Mouse (Mus musculus) adrenal gland, adult (tissue): ENCODE measurements around the gene Sarm1.

Experiments
- DNase-seq, 2 experiments: peaks; one replicate each; pipeline ENCODE4 v3.0.0; 2022 to 2023; ENCODE audit warnings: low spot score in 1 of 2; ENCODE audit not compliant: inconsistent age in 2 of 2

Sarm1 gene

DNA sequence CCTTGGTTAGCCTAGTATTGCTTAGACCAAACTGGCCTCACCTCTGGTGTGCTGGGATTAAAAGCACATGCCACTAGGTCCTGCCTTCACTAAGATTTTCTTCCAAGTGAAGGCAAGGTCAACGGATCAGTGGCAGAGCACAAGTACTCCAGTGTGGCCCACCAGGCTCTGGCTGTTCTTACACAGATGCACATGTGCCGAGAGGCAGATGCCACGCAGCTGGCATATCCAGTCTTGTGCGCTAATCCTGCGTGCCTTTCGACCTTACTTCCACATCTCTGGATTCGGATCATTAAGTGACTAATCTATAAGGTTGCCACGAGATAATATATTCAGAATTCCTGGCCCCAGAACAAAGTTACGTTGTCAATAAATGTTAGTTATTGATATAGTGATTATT is 32.4 kb downstream of the Sarm1 start:
- DNase-seq, result no peak

DNA sequence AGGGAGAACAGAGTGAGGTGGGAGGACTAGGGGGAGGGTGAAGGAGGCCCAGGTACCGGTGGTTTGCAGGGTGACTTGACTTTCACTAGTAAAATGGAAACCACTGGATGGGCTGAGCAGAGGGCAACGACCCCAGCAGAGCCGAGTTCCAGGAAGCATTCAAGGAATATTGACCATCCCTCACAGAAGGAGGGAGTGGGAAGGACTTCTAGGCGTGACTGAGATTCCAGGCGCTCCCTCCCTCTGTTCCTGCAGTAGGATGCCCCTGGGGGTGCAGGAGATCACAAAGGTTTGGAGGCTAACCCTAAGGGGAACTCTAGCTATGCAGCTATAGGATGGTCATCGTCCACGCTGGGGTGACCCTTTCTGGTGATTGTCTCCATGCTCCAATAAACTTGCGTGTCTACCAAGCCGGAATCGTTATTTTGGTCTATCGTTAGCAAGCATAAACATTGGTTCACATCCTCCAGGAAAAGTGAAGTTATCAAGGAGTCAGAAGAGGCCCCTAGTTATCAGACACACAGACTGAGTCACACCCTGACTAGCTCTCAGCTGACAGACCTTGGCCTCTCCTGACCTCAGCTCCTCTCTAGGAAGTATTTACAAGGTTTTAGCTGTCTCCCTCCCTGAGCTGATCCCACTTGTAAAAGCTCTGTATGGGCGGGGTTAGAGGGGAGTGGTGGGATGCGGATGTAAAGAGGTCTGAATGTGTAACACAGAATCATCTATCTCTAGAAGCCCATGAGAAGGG is 34.1 kb downstream of the Sarm1 start:
- DNase-seq, result peak; percentile 60 to 81

DNA sequence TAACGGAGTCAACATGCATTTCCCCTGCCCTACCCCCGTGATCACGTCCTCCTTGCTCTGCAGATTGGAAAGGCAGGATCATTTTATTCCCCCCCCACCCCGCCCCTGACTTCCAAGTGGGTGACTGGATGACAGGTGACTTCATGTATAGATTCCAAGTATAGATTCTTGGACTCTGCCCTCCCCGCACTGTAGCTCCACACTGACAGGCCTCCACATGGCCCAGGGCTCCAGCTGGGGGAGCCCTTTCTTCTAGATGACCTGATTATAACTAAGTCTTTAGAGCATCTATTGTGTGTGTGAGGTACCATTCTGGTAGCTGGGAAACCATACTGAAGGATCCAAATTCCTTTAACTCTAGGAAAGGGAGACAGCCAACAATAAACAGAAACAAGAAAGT is 34.9 kb downstream of the Sarm1 start:
- DNase-seq, result no peak

DNA sequence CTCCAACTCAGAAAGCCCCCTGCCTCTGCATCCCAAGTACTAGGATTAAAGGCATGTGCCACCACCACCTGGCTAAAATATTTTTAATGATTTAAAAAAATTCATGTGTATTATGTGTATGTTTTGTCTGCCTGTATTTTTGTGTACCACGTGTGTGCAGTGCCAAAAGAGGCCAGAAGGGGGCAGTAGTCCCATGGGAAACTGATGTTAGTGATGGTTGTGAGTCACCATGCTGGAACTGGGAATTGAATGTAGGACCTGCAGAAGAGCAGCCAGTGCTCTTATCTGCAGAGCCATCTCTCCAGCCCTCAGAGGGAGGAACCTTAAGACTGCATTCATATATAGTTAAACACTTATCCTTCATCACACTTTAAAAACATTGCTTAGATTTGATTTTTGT is 35.7 kb downstream of the Sarm1 start:
- no peak for DNase-seq

DNA sequence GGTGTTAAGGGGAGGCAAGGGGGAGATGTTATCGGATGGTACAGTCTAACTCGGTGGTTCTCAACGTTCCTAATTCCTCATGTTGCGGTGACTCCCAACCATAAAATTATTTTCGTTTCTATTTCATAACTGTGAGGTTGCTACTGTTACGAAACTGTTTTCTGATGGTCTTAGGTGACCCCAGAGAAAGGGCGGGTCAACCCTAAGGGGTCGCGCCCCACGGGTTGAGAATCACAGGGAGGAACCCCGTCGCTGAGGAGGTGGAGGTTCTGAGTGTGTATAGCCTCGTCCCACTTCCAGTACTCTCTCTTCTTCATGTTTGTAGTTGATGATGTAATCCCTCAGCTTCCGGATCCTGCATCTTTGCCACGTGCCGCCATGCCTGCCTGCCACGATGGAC is 38.8 kb downstream of the Sarm1 start:
- no peak for DNase-seq

DNA sequence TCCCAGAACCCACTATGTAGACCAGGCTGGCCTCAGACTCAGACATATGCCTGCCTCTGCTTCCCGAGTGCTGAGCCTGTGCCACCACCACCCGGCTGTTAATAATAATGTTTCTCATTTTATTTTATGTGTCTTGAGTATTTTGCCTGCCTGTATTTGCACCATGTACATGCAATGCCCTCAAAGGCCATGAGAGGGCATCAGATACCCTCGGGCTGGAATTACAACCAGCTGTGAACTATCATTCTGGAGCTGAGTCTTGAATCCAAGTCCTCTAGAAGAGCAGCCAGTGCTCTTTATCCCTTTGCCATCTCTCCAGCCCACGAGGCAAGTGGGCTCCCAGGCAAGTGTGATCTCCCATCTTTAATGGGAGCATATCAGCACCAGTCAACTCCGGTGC is 42.2 kb downstream of the Sarm1 start:
- DNase-seq, result peak; percentile 62 to 88

DNA sequence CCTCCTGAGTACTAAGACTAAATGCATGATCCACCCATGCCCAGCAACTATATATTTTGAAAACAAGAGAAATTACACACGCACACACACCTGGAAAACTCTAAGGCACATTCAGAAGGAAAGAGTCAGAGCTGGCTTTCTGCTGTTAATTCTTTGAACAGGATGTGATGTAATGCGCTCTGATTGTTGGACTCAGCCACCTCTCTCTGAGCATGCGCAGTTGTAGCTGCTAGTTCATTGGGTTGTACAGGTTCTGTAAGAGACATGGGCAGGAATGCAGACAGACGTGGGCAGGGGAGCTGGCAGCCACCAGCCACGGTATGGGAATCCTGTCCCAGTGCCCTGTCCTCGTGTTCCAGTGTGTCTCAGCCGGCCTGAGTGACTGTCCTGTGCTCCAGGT is 43.3 kb downstream of the Sarm1 start:
- DNase-seq, result no peak

DNA sequence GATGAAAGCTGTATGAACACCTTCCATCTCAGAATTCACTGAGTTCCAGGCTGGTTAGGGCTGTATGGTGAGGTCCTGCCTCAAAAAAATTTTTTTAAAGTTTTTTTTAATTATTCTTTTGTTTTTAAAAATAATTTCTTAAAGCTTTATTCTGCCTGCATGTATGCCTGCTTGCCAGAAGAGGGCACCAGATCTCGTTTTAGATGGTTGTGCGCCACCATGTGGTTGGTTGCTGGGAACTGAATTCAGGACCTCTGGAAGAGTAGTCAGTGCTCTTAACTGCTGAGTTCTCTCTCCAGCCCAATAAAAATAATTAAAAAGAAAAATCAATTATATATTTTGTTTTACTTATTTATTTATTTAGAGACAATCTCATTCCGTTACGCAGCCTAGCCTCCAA is 43.9 kb downstream of the Sarm1 start:
- peak; percentile 62 to 87 for DNase-seq

DNA sequence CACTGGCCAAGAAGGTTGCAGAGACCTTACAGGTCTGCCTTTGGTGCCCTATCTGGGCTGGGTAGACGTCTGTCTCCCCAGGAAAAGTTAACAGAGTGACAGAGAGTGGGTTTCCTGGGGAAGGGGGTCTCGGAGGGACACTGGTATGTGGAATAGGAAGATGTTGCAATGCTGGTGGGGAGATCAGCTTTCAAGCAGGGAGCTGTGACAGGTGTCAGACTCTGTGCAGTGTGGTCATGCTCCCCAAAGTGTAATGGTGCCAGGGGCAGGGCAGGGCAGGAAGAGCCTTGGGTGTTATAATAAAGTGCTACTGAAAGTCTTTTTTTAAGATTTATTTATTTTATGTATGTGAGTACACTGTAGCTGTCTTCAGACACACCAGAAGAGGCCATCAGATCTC is 47.2 kb downstream of the Sarm1 start:
- no peak for DNase-seq

DNA sequence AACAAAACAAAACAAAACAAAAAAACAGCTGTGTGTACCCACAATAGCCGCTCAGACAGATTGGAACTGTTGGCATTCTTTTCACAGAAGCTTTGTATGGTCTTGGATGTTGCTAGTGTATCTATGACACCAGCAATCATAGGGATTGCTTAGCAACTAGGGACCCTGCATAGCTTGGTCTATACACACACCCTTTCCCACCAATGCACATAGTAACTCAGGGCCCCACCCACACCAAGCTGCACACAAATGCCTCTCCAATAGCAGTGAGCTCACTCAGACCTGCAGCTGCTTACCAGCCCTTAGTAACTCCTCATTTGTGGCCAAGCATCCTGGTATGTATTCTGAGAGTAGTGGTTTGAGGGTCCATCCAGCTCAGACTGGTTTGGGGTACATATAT is 49.3 kb downstream of the Sarm1 start:
- no peak for DNase-seq

DNA sequence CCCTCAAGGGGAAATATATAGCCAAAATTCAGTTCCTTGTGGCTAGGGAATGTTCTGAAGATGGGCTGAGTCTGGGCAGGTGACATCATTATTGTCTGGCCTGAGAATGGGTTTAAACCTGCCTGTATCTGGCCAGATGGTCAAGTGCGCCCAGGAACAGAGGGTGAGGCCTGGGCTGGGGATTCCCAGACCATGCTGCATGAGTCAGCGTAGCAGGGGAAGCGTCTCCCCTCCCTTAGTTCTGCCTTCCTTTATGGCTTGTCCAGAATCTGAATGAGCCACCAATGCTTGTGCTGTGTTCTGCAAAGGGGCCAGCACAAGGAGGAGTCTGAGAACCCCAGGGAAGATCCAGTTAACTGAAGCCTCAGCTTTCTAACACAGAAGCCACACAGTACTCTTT is 50.4 kb downstream of the Sarm1 start:
- DNase-seq, result peak in 1 of 2 experiments; percentile 45

DNA sequence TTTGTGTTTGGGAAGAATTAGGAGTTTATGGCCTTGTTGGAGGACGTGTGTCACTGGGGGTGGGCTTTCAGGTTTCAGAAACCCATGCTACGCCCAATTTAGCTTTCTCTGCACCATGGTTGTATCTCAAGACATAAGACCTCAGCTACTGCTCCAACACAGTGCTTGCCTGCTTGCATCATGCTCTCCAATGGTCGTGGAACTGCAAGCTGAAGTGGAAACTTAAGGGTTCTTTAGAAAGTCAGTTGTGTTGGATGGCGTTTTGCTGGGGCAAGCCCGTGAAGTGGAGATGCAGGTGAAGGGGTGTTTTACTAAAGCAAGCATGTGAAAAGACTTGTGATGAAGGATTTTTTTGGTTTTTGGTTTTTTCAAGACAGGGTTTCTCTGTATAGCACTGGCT is 54.4 kb downstream of the Sarm1 start:
- no peak for DNase-seq

DNA sequence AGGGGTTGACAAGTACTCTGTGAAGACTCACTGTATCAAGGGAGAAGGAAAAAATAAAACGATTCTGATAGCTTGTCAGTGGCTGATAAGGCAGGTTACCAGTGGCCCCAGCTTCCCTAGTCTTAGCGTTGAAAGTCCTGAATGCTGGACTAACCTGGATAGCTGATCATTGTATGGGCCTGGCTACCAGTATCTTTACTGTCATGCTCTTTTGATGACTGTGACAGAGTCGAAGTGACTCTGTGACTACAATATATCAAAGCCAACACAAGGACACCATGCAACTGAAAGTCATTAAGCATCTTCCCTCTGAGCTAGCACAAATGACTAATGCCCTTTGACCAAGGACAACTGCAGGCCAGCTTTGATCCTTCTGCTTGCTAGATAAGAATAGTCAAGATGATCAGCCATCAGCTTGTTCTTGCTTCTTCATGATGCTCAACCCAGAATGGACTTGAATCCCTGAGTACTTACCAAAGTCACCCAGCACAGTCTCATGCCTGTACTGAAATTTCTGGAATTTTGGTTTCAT is 59.1 kb downstream of the Sarm1 start:
- peak; percentile 80 to 89 for DNase-seq

DNA sequence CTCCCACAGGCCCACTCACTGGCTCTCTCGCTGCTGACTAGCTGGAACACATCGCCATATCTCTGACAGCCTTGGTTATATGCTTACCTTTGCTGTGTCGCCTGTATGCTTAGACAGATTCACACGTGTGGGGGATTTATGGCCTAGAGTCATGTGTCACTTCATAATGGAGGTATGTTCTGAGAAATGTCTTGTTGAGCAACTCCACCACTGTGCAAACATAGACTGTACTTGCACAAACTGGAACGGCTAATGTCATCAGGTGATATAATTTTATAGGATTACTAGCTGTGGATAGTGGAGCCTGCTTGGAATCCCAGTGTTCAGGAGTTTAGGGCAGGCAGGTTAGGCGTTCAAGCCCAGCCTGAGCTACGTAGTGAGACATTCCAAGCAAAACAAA is 60.4 kb downstream of the Sarm1 start:
- no peak for DNase-seq

DNA sequence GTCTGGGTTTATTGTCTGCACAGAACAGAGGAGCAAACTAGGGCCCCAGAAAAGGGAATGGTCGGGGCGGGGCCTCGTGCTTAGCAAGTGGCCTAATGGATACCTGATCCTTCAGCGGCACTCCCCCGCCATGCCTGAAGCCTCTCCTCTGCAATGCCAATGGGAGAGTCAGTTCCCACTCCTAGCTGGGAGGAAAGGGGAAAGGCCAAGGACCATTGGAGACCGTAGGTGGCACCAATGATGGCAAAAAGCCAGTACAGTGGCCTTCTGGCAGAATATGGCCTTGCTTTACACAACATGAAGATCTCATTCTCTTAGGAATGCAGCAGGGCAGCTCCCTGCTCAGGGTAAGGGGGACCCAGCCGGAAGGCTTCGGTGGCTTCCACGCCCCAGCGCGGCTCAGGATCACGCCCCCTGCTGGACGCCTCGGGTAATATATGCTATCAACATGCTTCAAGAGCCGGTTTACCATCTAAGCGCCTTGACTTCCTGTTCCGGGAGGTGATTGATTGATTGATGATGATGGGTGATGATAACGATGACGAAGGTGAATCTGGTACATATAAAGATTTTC is 61.7 kb downstream of the Sarm1 start:
- peak; percentile 91 to 95 for DNase-seq

DNA sequence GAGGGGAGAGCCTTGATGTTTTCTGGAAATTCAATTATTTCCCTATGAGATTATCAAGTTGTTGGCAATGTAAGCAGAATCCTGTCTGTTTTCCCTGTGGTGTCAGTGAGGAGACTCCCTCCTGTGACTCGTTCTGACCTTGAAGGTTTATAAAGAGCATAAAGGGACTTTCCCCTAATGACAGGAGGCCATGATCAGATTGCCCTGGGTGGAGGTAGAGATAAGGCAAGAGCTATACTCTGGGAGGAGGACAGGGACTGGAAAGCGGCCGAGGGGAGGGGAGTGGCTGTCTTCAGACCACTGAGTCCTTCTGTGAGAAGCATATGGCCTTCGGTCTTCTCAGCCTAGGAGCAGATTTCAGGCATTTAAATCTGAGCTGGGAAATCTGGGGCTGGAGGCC is 63.5 kb downstream of the Sarm1 start:
- DNase-seq, result peak in 1 of 2 experiments; percentile 52

DNA sequence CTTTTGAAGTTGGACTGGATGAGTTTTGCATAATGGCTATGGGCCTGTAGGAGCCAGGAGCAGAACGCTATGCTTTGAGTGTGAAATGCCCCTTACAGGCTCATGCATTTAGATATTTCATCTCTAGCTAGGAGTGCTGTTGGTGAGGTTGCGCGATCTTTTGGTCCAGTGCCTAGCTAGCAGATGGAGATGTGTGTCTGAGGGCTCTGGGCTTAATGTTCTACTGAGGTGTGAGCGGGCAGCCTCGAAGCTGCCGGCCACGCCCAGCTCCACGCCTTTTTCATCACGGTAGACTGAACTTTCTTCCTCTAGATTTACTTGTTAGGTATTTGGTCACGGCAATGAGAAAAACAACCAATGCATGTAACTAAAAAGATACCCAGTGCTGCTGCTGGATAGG is 66.4 kb downstream of the Sarm1 start:
- DNase-seq, result no peak

DNA sequence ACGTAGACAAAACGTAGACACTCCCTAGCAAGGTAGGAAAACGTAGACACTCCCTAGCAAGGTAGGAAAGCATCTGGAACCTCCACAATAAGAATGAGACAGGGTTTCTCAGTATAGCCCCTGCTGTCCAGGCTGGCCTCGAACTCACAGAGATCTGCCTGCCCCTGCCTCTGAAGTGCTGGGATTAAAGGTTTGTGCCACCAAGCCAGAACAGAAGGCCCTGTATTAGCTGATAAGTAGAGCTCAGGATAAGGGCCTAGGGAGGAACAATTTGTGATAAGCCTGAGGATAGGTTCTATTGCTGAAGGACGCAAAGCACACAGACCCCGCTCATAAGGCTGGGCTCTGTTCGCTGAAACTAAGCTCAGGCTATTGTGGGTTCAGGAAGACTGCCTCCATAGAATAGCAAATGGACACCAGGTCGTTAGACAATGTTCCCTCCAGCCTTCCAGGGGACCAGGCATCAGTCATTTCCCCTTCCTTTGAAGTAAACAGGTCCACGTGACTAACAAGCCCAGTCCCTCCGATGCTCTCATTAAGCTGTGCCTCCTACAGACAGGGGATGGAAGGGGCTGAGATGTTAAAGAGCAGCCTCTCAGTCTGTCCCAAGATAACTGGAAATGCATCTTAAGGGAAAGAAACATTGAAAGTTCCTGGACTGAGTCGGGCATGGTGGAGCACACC is 67.2 kb downstream of the Sarm1 start:
- DNase-seq, result no peak

DNA sequence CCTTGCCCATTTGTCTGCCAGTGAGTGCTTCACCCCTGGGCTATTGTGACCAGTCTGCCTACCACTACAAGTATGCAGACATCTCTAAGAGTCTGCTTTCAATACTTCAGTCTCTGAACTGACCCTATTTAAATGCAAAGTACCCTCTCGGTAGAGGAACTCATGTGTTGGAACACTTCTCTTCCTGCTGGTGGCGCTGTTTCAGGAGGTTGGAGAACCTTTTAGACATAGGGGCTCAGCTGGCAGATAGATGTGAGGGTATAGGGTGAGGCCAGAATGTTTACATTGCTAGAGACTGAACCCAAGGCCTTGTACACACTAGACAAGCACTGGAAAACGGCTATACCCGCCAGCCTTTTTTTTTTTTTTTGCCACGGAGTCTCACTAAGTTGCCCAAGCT is 69.2 kb downstream of the Sarm1 start:
- no peak for DNase-seq

DNA sequence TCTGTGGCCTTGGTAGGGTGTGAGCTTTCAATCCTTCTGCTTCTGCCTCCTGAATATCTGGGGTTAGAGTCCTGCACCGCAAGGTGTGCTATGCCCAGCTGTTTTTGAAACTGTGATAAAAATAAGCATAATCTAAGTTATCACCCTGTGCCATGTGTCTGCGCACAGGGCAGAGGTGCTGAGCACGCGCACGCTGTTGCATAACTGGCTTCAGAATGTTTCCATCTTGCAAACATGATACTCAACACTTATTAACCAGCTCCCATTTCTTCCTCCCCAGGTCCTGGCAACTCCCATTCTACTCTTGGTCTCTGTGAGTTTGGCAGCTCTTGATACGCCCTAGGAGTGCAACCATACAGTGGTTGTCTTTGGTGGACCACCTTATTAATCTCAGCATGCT is 69.9 kb downstream of the Sarm1 start:
- no peak for DNase-seq

DNA sequence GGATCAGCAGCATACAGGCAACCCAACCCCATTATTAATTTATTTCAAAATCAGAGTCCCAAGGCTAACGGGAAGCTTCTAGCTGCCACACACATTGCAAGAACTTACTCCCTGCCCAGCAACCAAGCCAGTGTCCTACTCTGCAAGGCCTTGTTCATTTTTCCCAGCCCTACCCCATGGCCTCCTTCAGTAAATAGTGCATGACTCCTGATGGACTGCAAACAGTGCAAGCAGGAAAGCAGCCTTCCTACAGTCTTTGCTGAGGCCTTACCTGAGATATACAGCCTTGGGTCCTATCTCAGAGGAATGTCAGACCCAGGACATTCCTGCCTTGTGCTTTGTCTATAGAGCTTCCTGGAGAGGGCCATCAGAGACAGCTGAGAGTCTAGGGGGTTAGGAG is 72.0 kb downstream of the Sarm1 start:
- DNase-seq, result peak in 1 of 2 experiments; percentile 75

DNA sequence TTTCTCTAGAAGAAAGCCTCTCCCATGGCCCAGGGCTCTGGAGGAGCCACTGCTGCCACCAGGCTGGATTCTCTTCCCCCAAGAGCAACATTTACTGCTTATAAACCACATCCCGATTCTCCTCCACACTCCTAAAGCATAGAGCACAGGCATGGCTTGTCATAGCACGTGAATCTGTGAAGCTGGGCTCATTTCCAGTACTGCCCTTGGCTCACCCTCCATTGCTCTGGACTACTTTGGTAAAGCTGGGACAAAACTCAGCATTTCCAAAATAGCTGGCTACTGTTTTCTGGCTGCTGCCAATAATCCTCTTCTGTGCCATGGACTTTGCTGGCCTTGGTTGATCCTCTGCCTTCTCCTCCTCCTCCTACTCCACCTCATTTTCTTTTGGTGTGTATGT is 73.2 kb downstream of the Sarm1 start:
- DNase-seq, result peak; percentile 47 to 88
